Mouse (Mus musculus): ENCODE results near the gene Slc7a4.

The Slc7a4 gene

DNA sequence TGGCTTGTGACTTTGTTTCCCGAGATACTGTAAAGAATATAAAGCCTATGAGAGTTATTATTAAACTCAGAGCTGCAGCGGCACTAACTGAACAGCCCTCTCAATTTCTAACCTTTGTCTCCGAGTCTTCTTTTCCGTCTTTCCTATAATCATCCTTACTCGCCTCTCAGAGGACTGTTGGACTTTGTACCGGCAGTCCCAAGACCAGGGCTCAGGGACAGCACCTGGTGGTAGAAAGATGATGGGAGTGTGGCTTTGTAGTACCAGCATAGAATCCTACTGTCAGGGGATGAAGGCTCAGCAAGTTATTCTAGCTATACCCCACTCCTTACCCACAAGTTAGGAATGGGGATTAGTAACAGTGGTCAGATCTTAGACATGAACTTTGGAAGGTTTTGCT lies 56.8 kb downstream of the Slc7a4 start:
- in situ Hi-C loops (cut with MboI, MseI), result no loop called here

DNA sequence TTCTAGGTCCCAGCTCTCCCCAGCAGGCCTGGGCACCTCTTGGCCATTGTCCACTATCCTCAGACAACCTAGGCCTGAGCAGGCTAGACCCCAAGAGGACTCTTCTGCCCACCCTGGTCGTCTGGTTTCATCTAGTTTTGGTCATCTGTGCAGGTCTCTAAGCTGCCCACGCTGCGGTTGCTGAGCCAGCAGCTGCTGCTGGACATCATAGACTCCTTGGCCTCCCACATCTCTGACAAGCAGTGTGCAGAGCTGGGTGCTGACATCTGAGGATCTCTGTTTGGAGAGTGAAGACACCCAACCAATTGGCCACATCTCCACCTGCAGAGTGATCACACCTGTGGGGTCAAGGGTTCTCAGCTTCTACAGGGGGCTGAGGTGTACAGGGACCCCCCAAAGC lies 57.5 kb downstream of the Slc7a4 start:
- in situ Hi-C loops (cut with MboI, MseI), result no loop called here

DNA sequence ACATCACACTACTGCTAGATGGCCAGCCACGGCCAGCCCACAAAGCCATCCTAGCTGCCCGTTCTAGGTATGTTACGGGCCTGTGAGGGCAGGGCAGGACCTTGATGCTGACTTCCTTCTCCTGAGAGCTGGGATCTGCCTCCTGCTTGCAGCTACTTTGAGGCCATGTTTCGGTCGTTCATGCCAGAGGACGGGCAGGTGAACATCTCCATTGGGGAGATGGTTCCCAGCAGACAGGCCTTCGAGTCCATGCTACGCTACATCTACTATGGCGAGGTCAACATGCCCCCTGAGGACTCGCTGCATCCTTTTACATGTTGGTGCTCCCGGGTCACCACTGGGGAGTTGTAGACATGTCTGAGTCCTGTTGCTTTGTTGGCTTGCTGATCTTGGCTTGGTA lies 58.9 kb downstream of the Slc7a4 start:
- in situ Hi-C loops (cut with MboI, MseI), result no loop called here
